Mouse (Mus musculus) macrophage (primary cell): Measurements from ENCODE around the gene Erc2. TPM values are rescaled to one million over a fixed set of nuclear protein-coding genes. Genes with fewer than 3 reads are reported as not detected.

Source experiments
- H3K27ac ChIP-seq: fragments of 350-480 bp; formaldehyde crosslinking; 2 replicates; pipeline ENCODE4 v1.9.0; 2021
- H3K36me3 ChIP-seq: fragments of 350-480 bp; formaldehyde crosslinking; 2 replicates; pipeline ENCODE4 v1.9.0; 2021; ENCODE audit errors: inconsistent target
- H3K4me3 ChIP-seq: fragments of 350-480 bp; formaldehyde crosslinking; 2 replicates; pipeline ENCODE4 v1.9.0; 2021; ENCODE audit errors: inconsistent target
- H3K79me2 ChIP-seq: fragments of 350-480 bp; formaldehyde crosslinking; 2 replicates; pipeline ENCODE4 v1.9.0; 2021; ENCODE audit errors: inconsistent target
- WGBS: methylation state at CpG from one replicate; pipeline ENCODE4 v1.1.7; 2026; ENCODE audit warnings: inconsistent platforms; ENCODE audit not compliant: missing documents; 5-methylcytosine and 5-hydroxymethylcytosine counted together
- polyA plus RNA-seq: library from polyadenylated mRNA; stranded (reverse); fragments of 250-400 nt; gene quantifications from 3 replicates; pipeline ENCODE4 v1.2.4, GENCODE M21; 2018; ENCODE audit warnings: inconsistent platforms

Gene Erc2
- polyA plus RNA-seq, 1 experiment from 2014 or later, result not detected

DNA sequence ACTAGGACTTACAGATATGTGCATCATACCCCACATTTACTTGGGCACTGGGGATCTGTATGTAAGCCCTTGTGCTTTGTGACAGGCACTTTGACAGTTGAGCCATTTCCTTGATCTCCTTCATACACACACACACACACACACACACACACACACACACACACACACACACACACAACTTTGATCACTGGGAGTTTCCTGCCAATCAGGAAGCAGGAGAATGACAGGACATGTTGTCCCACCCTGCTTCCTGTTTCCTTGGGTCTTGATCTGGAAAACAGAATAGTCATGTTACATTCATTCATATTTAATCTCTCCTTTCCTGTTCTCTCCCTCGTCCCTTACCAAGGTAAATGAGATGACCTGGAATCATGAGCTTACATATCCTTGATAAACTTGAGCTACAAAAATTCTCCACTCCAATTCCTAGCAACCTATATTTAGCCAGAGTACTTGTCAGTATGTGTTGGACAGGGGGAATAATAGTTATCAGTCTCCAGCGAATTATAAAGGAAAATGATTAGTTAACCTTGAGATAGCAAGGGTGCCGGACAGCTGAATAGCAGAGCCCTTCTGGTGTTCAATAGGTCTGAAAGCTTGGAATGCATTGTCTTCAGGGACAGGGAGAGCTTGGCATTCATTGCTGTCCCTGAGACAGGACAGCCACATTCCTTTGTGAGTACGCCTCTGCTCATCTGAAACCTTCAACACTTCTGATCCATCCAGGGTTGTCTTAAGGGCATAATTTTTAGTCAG lies 559.0 kb downstream of the Erc2 start:
- H3K27ac ChIP-seq, result no peak overlapping the region

DNA sequence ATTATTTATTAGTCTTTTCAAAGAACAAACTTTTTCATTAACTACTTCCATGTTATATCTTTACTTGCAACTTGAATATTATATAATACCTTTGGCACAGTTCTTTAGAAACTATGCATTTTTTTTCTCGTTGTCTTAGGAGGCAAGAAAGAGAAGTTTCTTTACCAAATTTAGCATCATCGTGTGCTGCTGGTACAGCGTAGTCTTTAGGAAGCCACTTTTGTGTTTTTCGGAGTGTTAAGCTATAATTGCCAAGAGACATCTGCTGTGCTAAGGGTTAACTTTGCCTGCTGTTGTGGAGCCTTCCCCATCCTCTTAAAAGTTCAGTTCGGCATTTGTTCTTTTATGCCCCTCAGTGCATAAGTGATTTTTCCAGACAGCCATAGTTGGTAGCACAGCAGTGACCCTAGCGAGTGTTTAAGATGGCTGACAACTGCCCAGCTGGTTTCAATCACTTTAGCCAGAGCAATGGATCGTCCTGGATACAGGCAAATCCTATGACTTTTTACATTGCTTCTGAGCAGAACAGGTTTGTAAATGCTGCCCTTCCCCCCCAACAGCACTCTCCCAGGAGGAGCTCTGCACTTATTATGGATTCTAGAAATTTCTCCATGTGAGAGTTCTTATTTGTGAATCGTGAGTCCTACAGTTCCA lies 570.6 kb downstream of the Erc2 start:
- H3K36me3 ChIP-seq, result no peaks in the 10 kb centered on the region
- WGBS, result 81% methylated on average over 8 of the region's 8 CpGs
- no peaks in the 10 kb centered on the region for H3K79me2 ChIP-seq
- no peak overlapping the region for H3K27ac ChIP-seq
- no peak overlapping the region for H3K4me3 ChIP-seq

More for the DNA sequence above, 559.0 kb downstream of the Erc2 start:
- WGBS, result 78% methylated on average over 4 of the region's 4 CpGs
- Histone ChIP-seq H3K4me3 (no peak overlapping the region), H3K79me2 (no peaks in the 10 kb centered on the region), H3K36me3 (no peaks in the 10 kb centered on the region)

DNA sequence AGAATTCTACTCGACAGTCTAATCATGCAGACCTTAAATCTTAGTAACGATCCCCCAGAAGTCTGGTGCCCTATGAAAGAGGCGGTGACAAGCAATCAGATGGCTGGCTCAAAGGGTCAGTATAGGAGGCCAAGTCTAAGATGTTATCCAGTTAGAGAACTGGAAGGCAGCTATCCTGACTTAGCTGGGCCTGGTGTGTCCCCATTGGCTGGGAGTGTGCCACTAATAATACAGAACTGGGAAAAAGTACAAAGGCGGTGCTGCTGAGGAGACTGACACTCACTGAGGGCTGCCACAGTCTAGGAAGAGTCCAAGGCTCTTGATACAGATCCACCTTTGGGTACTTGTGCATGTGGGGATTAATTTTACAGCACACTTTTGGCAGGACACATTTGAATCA lies 581.6 kb downstream of the Erc2 start:
- Histone ChIP-seq H3K79me2 (no peaks in the 10 kb centered on the region), H3K27ac (no peak overlapping the region), H3K36me3 (no peaks in the 10 kb centered on the region), H3K4me3 (no peak overlapping the region)
- 86% methylated on average over 4 of the region's 4 CpGs for WGBS

DNA sequence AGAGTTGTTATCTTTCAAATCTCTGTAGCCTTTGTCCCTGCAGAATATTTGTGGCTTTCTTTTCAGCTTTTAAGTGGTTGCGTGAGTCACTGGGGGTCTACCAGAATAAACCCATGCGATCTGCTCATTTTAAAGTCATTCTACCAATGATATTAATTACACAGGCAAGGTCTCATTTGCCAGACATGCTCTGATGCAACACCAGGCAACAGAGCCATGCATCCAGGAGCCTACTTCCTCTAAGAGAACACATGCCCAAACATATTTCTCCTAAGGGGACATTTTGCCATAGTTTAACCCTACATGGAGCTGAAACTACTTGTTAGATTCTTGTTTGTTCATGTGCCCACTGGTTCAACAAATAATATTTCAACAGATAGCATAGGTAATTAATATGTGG lies 584.1 kb downstream of the Erc2 start:
- Histone ChIP-seq H3K36me3 (no peaks in the 10 kb centered on the region), H3K27ac (no peak overlapping the region), H3K79me2 (no peaks in the 10 kb centered on the region), H3K4me3 (no peak overlapping the region)
- WGBS, result 92% methylated on average over 2 of the region's 2 CpGs

DNA sequence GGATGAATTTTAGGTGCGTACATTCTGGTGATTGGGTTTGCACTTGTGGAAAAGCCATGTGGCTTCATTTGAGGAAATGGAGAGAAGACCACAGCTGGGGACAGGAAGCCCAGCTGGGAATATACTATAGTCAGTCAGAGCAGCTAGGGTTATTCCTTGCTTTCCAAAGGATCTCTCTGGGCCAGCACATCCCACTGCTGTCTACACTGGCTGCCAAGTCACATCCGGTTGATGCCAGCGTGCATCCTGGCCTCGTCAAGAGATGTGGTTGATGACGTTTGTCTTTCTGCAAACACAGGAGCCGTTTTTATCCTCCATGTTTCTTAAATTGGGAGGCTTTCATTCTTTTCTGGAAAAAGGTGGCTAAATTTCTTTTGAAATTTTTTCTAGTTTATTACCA lies 603.3 kb downstream of the Erc2 start:
- no peaks in the 10 kb centered on the region for H3K36me3 ChIP-seq
- H3K4me3 ChIP-seq, result no peak overlapping the region
- no peaks in the 10 kb centered on the region for H3K79me2 ChIP-seq
- no peak overlapping the region for H3K27ac ChIP-seq
- WGBS, result 93% methylated on average over 6 of the region's 6 CpGs

DNA sequence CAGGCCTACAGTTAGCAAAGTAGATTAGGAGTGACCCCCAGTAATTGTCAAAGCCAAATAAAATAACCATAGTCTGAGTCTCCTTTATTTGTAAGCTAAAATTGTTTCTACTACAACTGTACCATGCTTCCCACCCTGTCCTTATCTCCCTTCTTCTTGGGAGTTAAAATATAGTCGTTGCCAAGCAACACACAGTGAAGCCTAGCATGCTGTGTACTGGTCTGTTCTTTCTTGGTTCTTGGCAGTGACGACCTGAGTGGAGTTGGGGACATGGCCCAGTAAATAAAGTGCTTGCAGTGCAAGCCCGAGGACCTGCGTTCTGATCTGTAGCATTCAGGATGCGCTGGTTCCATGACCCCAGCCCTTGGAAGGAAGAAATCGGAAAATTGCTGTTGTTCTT lies 608.3 kb downstream of the Erc2 start:
- Histone ChIP-seq H3K27ac (no peak overlapping the region), H3K79me2 (no peaks in the 10 kb centered on the region), H3K36me3 (no peaks in the 10 kb centered on the region), H3K4me3 (no peak overlapping the region)
- WGBS, result 81% methylated on average over 6 of the region's 6 CpGs

DNA sequence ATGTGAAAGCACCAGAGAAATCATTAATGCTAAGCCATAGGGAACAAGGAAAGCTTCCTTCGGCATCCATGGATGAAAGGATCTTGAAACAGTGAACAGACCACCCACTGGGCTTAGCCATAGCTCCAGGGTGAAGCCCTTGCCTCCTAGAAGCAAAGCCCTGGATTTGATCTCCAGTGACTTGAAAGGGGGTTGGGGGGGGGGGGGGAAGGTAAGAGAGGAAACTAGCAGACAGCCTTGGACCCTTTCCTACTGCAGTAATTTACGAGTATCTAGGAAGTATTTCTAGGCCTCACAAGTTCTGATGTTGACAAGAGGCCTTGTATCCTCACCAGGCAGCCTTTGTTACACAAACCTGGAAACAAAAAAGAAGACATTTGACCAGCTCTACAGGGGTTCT lies 609.0 kb downstream of the Erc2 start:
- Histone ChIP-seq H3K4me3 (no peak overlapping the region), H3K27ac (no peak overlapping the region), H3K79me2 (no peaks in the 10 kb centered on the region), H3K36me3 (no peaks in the 10 kb centered on the region)
- WGBS, result 91% methylated on average over 2 of the region's 2 CpGs

DNA sequence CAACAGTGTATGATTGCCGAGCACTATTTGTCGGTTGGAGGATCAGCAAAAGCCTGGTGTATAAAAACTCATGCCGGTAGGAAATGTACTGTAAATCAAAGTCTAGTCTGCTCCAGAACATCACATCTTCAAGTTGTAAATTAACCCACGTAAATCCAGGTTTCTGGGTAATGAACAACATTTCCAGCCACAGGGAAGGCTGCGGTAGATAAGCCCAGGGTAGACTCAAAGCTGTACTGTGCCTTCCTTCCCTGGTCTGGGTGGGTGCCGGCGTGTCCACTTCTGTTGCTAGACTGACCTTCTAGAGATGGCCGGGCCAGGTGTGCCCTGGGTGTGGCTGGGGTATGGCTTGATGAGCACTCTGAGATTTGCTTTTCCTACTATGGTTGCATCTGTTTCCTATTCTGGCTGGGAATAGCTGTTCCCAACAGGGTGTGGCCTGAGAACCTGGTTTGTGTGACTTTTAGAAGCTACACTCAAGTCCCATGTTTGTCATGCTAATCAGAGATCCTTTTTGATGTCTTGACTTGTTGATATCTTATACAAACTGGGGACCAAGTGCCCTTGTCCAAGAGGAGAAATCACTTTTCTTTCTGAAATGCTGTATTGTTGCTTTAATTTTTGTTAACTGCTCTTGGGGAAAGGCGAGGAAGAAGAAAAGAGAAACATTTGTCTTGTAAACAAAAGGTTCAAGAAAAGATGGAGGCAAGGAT lies 616.3 kb downstream of the Erc2 start:
- H3K79me2 ChIP-seq, result no peaks in the 10 kb centered on the region
- 95% methylated on average over 9 of the region's 9 CpGs for WGBS
- no peaks in the 10 kb centered on the region for H3K36me3 ChIP-seq
- no peak overlapping the region for H3K27ac ChIP-seq
- no peak overlapping the region for H3K4me3 ChIP-seq

DNA sequence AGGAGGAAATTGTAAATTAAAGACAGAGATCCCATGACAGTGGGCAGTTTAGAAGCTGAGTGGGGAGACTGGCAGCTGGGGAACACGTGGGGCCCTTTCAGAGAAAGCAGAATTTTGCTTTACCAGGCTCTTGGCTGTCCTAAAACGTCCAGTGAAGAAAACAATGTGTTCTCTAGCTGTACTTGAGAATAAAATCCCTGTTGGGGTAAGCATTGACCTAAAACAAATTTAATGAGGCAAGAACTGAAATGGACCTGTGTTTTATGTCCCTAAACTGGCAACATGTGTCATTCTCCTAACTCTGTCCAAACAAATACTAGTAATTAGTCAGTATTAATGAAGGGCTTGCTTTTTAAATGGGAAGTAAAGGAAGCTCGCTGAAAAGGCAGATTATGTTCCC lies 617.9 kb downstream of the Erc2 start:
- no peak overlapping the region for H3K4me3 ChIP-seq
- no peak overlapping the region for H3K27ac ChIP-seq
- WGBS, result 24% methylated on average over 3 of the region's 3 CpGs
- no peaks in the 10 kb centered on the region for H3K36me3 ChIP-seq
- H3K79me2 ChIP-seq, result no peaks in the 10 kb centered on the region

DNA sequence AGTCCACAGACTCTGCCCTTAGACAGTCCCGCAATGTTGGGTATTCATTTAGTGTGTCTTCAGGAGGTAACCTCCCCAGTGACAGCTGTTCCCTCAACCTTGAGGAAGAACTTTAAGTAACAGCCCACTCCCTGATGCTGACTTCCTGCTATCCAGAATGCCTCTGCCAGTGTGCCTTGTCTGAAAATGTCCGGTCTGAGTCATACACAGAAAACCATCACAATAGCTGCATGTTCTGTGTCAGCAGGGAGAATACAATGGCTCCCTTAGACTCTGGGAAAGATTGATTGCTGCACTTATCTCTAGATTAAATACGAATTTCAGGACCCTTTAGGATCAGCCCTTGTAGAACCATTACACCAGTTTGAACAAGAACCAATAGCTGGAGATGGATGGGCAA lies 620.5 kb downstream of the Erc2 start:
- WGBS, result 54% methylated on average over 3 of the region's 3 CpGs
- no peaks in the 10 kb centered on the region for H3K79me2 ChIP-seq
- no peaks in the 10 kb centered on the region for H3K36me3 ChIP-seq
- H3K27ac ChIP-seq, result no peak overlapping the region
- H3K4me3 ChIP-seq, result no peak overlapping the region

DNA sequence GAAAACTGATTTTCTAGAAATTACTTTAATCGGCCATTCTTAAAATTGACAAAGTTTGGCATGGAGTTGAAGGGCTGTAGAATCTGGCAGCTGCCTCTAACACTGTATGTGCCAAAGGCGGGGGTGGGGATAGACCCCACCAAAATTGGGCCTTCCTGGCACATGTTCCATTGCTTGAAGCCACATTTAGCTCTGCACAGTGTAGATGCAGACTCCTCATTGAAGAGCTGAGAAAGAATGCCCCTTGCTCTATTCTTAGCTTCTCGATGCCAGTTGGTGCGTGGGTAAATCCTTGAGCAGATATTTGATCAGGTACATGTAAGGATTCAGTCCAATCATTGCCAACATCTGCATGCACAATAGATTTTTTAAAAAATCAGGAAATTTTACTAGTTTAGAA lies 621.2 kb downstream of the Erc2 start:
- Histone ChIP-seq H3K79me2 (no peaks in the 10 kb centered on the region), H3K4me3 (no peak overlapping the region), H3K36me3 (no peaks in the 10 kb centered on the region), H3K27ac (no peak overlapping the region)
- WGBS, result 82% methylated on average over 4 of the region's 4 CpGs

DNA sequence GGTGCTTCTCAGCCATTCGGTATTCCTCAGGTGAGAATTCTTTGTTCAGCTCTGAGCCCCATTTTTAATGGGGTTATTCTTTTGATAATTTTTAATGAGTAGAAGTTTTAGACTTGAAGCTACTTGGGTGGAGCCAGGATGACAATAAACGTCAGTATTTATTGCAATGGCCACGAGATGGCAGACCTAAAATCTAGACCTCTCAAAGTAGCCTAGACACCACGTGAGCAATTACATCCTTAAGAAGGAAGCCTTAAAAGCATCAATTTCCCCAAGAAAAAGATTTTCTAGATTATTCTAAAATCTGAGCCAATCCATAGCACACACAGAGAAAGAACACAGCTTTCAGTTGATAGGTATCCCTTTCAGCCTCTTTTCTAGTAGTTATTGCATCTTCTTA lies 640.5 kb downstream of the Erc2 start:
- no peaks in the 10 kb centered on the region for H3K36me3 ChIP-seq
- H3K27ac ChIP-seq, result no peak overlapping the region
- H3K79me2 ChIP-seq, result no peaks in the 10 kb centered on the region
- WGBS, result 28% methylated on average over 3 of the region's 4 CpGs
- no peak overlapping the region for H3K4me3 ChIP-seq

DNA sequence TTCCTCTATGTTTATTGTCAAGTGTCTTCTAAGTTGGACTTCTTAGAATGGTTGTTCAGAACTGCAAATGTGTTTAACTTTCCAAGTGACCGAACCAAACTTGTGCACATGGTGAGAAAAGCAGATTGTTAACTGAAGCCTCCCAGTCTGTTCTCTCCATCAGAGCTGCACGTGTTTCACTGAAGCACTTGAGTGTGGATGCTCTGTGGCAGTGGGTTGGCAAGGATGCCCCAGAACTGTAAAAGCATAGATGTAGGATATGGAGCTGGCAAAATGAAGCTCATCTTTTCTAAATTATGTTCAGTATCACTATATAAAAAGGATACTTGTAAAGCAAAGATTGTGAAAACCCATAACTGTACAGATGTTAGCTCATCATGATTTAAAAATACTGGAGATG lies 645.1 kb downstream of the Erc2 start:
- H3K4me3 ChIP-seq, result no peak overlapping the region
- H3K36me3 ChIP-seq, result no peaks in the 10 kb centered on the region
- no peak overlapping the region for H3K27ac ChIP-seq
- WGBS, result 78% methylated on average over 2 of the region's 2 CpGs
- H3K79me2 ChIP-seq, result no peaks in the 10 kb centered on the region

DNA sequence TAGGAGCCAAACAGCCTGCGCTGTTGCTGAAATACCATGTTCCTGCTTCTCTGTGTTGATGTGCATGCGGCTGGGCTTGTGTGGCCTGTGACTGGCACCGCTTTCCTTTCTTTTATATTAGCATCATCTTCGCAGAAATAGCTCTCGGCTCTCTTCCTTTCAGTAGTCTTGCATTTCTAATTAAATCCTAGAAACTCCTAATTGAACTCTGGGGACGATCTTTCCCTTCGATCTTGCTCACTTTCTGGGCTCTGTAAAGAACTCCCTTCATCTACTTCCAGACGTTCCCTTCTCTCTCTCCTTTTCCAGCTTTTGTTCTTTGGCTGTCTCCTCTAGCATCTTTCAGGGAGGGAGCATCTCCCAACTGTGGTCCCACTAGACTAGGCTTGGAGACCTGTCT lies 649.6 kb downstream of the Erc2 start:
- no peaks in the 10 kb centered on the region for H3K79me2 ChIP-seq
- no peak overlapping the region for H3K27ac ChIP-seq
- no peaks in the 10 kb centered on the region for H3K36me3 ChIP-seq
- WGBS, result 84% methylated on average over 8 of the region's 8 CpGs
- no peak overlapping the region for H3K4me3 ChIP-seq

DNA sequence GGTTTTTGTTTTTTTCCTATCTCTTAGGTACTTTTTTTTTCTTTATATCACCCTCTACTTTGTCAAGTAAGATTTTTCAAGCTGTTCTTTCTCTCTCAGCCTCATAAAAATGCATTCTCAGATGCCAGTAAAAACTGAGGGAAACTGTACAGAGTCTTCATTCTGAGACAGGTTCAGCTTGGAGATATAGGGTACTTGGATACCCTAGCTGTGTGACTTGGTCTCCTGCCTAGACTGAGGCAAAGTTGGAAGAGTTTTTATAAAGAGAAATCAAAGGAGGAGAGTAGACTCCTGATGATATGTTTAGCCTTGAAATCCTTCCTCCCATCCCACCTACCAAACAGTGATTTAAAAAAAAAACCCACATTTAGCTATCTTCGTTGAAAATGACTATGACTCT lies 651.4 kb downstream of the Erc2 start:
- WGBS, result 73% methylated on average over 1 of the region's 1 CpGs
- Histone ChIP-seq H3K36me3 (no peaks in the 10 kb centered on the region), H3K27ac (no peak overlapping the region), H3K79me2 (no peaks in the 10 kb centered on the region), H3K4me3 (no peak overlapping the region)
